Mouse (Mus musculus) gastrocnemius, postnatal 36 days (tissue): ENCODE measurements at regions not wholly inside any gene's neighbourhood (a gene's known extent, or its start where the extent isn't known, plus 50 kb on each side); places are given as distances from the start of the nearest gene placed in this dataset.

Experiments used
- DNase-seq, 2 experiments: peaks; one replicate each; pipeline ENCODE4 v3.0.0; 2022
- intact Hi-C: fragments of 180-260 bp; cut with DNase I; formaldehyde crosslinking; loops from one replicate; pipeline ENCODE4 v1.15.1; 2025

DNA sequence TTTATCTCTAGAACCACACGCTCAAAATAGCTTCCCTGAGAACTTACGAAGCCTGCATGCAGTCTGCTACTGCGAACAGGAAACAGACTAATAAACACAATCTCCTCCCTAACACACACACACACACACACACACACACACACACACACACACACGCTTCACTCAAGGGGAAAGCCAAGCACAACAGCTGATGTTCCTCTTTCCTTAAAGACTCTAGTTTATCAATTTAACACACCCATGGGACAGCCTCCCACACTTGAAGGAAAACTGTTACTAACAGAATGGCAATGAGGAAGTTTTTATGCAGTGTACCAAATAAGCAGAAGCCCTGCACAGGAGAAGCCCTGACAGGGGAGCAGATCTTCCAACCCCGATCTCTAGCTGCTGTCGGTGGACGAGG lies 177.3 kb downstream of the Rybp start:
- intact Hi-C loops: no loop called here
- DNase-seq: peak in 1 of 2 experiments; percentile 32

DNA sequence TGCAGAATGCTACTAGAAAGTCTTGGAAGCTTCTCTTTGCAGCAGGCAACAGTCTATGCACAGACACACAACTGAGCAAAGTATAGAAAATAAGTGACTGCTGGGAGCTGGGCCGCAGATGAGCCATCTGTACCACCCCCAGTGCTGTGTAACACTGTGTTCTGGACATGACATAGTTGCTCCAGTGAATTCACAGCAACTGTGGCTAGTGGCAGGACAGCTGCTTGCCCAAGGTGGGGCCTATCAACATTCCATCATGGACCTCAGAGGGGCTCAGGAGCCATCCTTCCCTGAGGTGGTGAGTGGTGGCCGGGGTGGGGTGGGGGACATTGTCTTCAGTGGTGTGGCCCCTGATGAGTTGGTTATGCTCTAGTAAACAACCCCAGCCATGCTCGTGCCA lies 177.9 kb downstream of the Rybp start:
- intact Hi-C loops: no loop called here
- no peak for DNase-seq

DNA sequence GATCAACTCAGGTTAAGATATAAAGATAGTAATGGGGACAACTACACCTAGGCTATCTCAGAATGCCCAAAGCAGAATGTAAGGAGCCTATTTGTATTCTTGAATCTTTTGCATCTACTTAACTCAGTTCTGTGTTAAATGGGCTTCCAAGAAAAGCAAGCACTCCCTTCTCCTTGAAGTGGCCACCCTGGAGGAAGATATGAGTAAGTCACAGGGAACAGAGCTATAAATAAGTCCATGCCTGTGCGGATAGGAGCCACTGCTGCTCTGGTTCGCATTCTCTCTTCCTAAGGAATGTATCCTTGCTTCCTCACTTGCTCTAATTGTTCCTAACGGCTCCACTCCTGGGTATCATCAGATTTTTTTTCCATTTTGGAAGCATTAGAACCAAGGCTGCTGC lies 179.8 kb downstream of the Rybp start:
- intact Hi-C loops: no loop called here
- no peak for DNase-seq

- intact Hi-C loops: no loop called here
- no peak for DNase-seq
Observed at GRCm38 (mm10) chr6:100107066-100107465, 180.2 kb downstream of the Rybp start.

GRCm38 (mm10) chr6:100100565-100101133 lies 186.6 kb downstream of the Rybp start:
- intact Hi-C loops: no loop called here
- DNase-seq: no peak

DNA sequence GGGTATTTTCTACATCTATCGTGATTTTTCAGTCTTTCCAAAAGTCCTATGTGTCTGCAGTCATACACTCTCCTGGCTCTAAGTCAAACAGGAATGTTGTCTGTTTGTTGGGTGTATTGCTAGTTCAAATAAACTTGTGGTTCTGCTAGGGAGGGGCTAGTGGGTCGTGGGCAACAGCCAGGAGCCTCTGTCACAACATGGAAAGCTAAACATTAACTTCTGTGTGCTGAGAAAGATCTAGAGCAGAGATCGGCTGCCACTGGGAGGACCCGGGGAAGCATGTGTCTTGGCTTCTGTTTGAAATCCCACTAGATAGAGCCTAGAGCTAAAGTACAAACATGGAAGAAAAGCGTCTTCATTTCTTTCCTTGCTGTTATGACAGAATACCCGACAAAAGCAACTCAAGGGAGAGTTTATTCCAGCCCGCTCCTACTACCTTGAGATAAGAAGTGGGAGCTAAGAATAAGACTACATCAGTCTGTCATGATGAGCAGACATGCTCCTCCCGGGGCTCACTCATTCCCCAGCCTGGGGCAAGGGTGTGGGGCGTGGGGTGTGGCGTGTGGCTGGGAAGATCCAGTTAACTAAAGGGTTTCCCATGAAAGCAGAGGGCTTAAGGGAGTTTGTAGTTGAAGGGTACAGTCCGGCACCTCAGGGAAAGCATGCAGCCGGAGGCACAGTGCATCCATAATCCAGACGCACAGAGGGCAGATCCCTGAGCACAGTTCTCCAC lies 190.7 kb downstream of the Rybp start:
- intact Hi-C loops: no loop called here
- DNase-seq: no peak

- intact Hi-C loops: no loop called here
Observed at GRCm38 (mm10) chr6:100094653-100095217, 192.6 kb downstream of the Rybp start.

GRCm38 (mm10) chr6:100092870-100093269 lies 194.4 kb downstream of the Rybp start:
- intact Hi-C loops: no loop called here
- DNase-seq: no peak

More at GRCm38 (mm10) chr6:100094653-100095217, 192.6 kb downstream of the Rybp start:
- no peak for DNase-seq

GRCm38 (mm10) chr6:100091815-100092214 lies 195.5 kb downstream of the Rybp start:
- intact Hi-C loops: no loop called here
- no peak for DNase-seq

DNA sequence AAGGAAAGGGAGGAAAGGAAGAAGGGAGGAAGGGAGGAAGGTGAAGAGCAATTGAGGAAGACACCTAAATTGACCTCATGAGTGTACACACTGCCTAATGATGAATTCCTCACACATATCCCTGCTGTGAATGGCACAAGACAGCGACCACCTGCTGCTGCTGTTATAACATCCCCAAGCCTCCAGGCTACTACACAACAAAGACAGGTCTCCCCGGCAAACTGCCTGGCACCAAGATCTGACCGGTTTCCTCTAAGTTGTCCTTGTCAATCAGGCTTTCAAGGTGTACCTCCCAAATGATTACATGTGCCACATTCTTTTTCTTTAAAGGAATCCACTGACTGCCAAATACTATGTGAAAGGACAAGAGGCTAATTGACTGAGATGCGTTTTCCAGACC lies 198.7 kb downstream of the Rybp start:
- no peak for DNase-seq
- intact Hi-C loops: no loop called here

GRCm38 (mm10) chr6:100086807-100087206 lies 200.5 kb downstream of the Rybp start:
- DNase-seq: no peak
- intact Hi-C loops: no loop called here

GRCm38 (mm10) chr6:100085981-100086380 lies 201.3 kb downstream of the Rybp start:
- no peak for DNase-seq
- intact Hi-C loops: no loop called here

GRCm38 (mm10) chr6:100083868-100084477 lies 203.3 kb downstream of the Rybp start:
- no peak for DNase-seq
- intact Hi-C loops: no loop called here

- intact Hi-C loops: no loop called here
- DNase-seq: no peak
Observed at GRCm38 (mm10) chr6:100083127-100083526, 204.2 kb downstream of the Rybp start.

DNA sequence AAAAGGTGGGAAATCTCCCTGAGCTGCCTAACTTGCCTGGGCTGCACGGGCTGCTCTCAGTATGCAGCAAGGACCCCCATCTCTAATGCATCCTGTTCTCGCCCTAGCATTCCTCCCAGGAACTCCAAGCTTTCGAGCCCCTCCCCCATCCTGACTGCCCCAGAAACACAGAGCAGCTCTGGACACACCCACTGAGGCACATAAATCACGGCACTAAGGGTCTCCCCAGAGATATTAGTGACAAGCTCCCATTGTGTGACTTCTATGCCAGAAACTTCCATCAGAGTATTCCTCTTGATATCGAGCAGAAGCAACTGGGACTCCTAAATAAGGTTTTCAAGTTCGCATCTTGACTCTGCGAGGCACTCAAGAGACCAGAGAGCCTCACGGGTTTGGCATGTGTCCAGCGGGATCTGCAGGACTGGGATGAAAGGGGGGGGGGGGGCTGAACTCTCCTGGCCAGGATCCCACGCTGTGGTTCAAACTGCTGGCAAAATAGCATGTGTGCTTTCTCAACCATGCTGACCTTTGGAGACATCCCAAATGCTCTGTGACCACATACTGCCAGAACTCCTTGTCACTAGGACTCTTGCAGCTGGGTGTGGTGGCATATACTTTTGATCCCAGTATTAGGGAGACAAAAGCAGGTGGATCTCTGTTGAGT lies 212.5 kb downstream of the Rybp start:
- DNase-seq: peak in 1 of 2 experiments; percentile 33
- intact Hi-C loops: no loop called here

- DNase-seq: no peak
- intact Hi-C loops: no loop called here
Observed at GRCm38 (mm10) chr6:100072261-100072968, 214.9 kb downstream of the Rybp start.

DNA sequence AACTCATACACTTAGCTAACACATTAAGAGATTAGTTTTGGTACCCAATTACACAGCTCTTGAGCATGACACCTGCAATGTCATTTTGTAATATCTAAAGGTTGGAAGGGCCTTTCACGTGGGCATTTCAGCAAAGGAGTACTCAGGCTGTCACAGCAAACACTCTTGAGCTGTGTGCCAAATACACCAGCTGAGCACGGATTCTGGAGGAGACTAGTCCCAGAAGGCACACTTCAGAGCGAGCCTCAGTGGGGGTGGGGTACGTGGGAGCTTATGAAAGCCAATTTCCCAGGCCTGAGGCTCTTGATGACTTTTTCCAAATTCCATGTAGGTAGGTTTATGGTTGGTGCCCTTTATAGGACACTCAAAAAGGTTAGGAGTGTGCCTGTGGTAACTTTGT lies 218.1 kb downstream of the Rybp start:
- no peak for DNase-seq
- intact Hi-C loops: no loop called here

DNA sequence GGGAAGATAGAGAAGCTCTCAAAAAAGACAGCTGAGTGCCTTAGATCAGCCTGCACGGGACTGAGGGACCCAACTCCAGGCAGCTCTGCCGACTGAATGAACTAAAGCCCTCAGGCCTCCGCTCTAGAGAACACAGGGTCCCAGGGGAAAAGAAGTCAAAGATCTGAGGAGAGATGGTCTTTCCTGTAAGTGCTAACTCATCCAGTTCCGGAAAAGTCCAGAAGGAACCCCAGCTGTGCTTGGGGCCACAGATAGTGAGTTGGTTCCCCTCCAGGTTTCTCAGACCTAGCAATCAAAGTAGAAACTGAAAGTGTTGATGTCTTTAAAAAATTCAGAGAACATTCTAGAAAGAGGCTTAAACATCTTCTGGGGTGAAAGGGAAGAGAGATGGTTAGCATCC lies 220.0 kb downstream of the Rybp start:
- no peak for DNase-seq
- intact Hi-C loops: no loop called here

GRCm38 (mm10) chr6:100065586-100065985 lies 221.7 kb downstream of the Rybp start:
- intact Hi-C loops: no loop called here
- DNase-seq: no peak

GRCm38 (mm10) chr6:100062961-100063360 lies 224.3 kb downstream of the Rybp start:
- intact Hi-C loops: no loop called here
- DNase-seq: no peak

GRCm38 (mm10) chr6:100059803-100060202 lies 227.5 kb downstream of the Rybp start:
- intact Hi-C loops: no loop called here

More at GRCm38 (mm10) chr6:100059803-100060202, 227.5 kb downstream of the Rybp start:
- peak; percentile 72 to 87 for DNase-seq
